Mouse (Mus musculus) thymus, adult 18-20 months (tissue): ENCODE data around the gene Ccno.
"Not testable (repeated sequence)": the region's sequence is repeated elsewhere in the genome, so short reads cannot be mapped to it uniquely, and the experiment has no call there.

Experiments
- DNase-seq, 2 experiments: peaks; one replicate each; pipeline ENCODE4 v3.0.0; 2022; ENCODE audit warnings: mixed read lengths in 2 of 2

Ccno gene

GRCm38 (mm10) chr13:113000576-113001318, 13.1 kb downstream of the Ccno start:
- no peak for DNase-seq

- DNase-seq, result no peak
These were observed 25.1 kb downstream of the Ccno start for GRCm38 (mm10) chr13:113012683-113013082.

- not testable (repeated sequence) for DNase-seq
These were observed 25.8 kb downstream of the Ccno start for GRCm38 (mm10) chr13:113013174-113013953.

- DNase-seq, result no peak
These were observed 33.9 kb downstream of the Ccno start for GRCm38 (mm10) chr13:113021521-113021920.

- no peak for DNase-seq
These were observed 34.9 kb downstream of the Ccno start for GRCm38 (mm10) chr13:113022467-113022866.

- peak; percentile 36 to 54 for DNase-seq
These were observed 35.9 kb downstream of the Ccno start for GRCm38 (mm10) chr13:113023274-113024143.

- DNase-seq, result no peak
These were observed 43.7 kb downstream of the Ccno start for GRCm38 (mm10) chr13:113031351-113031750.

- peak; percentile 19 to 45 for DNase-seq
These were observed 44.4 kb downstream of the Ccno start for GRCm38 (mm10) chr13:113031792-113032571.

GRCm38 (mm10) chr13:113032831-113033230, 45.2 kb downstream of the Ccno start:
- no peak for DNase-seq

GRCm38 (mm10) chr13:113034271-113034886, 46.8 kb downstream of the Ccno start:
- DNase-seq, result no peak

- peak; percentile 76 to 78 for DNase-seq
These were observed 47.4 kb downstream of the Ccno start, which contains the start of gene Cdc20b for GRCm38 (mm10) chr13:113034950-113035421. TSS of gene Cdc20b (plus strand) at chr13:113035111.

- DNase-seq, result peak; percentile 28 to 60
These were observed 48.2 kb downstream of the Ccno start for GRCm38 (mm10) chr13:113035852-113036251.
